Mouse (Mus musculus): ENCODE measurements around the gene Samm50.

DNA sequence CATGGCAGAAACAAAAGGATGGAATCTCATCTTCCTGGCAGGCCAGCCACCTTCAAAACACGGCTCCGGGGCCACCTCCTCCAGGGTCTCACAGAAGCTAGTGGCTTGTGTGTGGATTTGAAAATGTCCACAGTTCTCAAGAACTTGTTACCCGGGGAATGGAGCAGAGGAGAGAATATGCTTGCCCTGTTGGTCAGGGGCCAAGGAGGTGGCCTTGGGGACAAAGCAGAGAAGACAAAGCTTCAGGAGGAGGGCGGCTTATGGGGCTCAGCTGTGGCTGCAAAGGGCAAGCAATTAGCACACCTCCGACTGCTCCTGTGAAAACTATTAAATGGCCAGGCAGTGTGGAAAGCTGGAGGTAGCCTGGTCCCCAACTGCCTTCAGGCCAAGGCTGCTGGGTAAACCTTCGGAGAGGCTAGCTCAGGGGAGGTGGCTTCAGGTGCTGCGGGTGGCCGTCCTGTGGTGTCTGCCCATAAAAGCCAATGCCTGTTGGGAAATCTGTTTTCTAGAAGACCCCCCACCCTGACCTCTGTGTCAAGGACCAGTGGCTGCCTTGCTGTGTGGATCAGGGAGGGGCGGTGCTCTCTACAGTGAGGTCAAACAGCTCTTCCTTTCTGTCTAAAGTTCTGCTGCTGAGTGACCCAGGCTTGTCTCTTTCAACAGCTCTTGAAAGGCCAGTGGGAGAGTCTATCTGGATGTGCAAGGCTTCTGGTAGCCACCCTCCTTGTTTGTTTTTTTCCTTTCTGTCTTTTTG, 66.7 kb downstream of the Samm50 start:
- no peak for TF ChIP-seq POLR2A (IDR thresholded peaks at IDR 0.05; ENCODE audit: borderline replicate concordance, extremely low read depth, low read depth, low read length)
- no peak for TF ChIP-seq CTCF (IDR thresholded peaks at IDR 0.05; ENCODE audit: insufficient read depth, low read length)

Data from lung, adult 2 months (tissue).